8 mouse cellular contexts compared by ENCODE assay signal in genomic region chr2:127335767-127336496, GRCm38 (mm10). TPM values are rescaled to one million over a fixed set of nuclear protein-coding genes. Genes with fewer than 3 reads are reported as not detected.
DNase-seq lines count a peak whose midpoint lies in the region; ATAC-seq and TF ChIP-seq lines count a peak whose summit lies in the region.

Gene Dusp2 (plus strand): TSS chr2:127336159.

- DNase-seq in CD8-positive naive resting alpha-beta T cell, adult 2 months (ENCODE audit: low read depth in 2 of 2, low spot score in 2 of 2) = peak; percentile 97 to 99
- peak; percentile 95 for DNase-seq in c-Kit-positive CD71-negative TER-119-negative erythroid progenitor cells, embryonic 14.5 days (ENCODE audit: low read depth)
- peak; percentile 64 for DNase-seq in forebrain, embryonic 14.5 days (ENCODE audit: low spot score)
- peak; percentile 79 to 81 for DNase-seq in heart, postnatal 14 days
- DNase-seq in layer of hippocampus, adult 11-12 months (ENCODE audit: low spot score) = peak; percentile 54
- DNase-seq in lung, adult 18-20 months = peak; percentile 81 to 83
- peak; percentile 63 for DNase-seq in stomach, postnatal 0 days (ENCODE audit: low spot score)

- no peak for TF ChIP-seq EP300 in stomach, postnatal 0 days (optimal IDR thresholded peaks at IDR 0.05)

- H3K4me1 ChIP-seq in forebrain, embryonic 14.5 days (ENCODE audit: control insufficient read depth, insufficient read depth, low read length) = no peaks in the 10 kb centered on the region
- peaks cover 12% of the 10 kb centered on the region for H3K4me1 ChIP-seq in neural tube, embryonic 13.5 days (replicated peaks)
- H3K4me1 ChIP-seq in stomach, postnatal 0 days (replicated peaks; ENCODE audit: control insufficient read depth, insufficient read depth) = 0 out of 2 replicates have a peak, but pooled peaks cover 2% of the 10 kb centered on the region

- under 1% methylated on average over 43 of the region's 76 CpGs for WGBS in forebrain, embryonic 14.5 days
- WGBS in neural tube, embryonic 13.5 days = under 1% methylated on average over 72 of the region's 76 CpGs
- under 1% methylated on average over 60 of the region's 76 CpGs for WGBS in stomach, postnatal 0 days

- H3K4me2 ChIP-seq in forebrain, embryonic 14.5 days (ENCODE audit: low read length) = peak within 1 kb of the TSS; percentile 86
- peak within 1 kb of the TSS; percentile 85 for H3K4me2 ChIP-seq in neural tube, embryonic 13.5 days
- peak within 1 kb of the TSS; percentile 82 for H3K4me2 ChIP-seq in stomach, postnatal 0 days (replicated peaks; ENCODE audit: low read depth)

- H3K27me3 ChIP-seq in forebrain, embryonic 14.5 days (replicated peaks; ENCODE audit: control insufficient read depth, insufficient read depth, low read length) = peaks cover 17% of the 10 kb centered on the region
- H3K27me3 ChIP-seq in neural tube, embryonic 13.5 days = peaks cover 57% of the 10 kb centered on the region
- peaks cover 3% of the 10 kb centered on the region; the same call in 1 of the 2 replicates for H3K27me3 ChIP-seq in stomach, postnatal 0 days (ENCODE audit: control insufficient read depth, insufficient read depth, low read length)

- no peak for TF ChIP-seq CTCF in stomach, postnatal 0 days (IDR thresholded peaks at IDR 0.05; ENCODE audit: low read depth)

- peak within 1 kb of the TSS; percentile 59 for H3K9ac ChIP-seq in forebrain, embryonic 14.5 days (ENCODE audit: low read length)
- peak within 1 kb of the TSS; percentile 76 for H3K9ac ChIP-seq in neural tube, embryonic 13.5 days
- H3K9ac ChIP-seq in stomach, postnatal 0 days (ENCODE audit: low read length) = peak within 1 kb of the TSS; percentile 57

- no peaks in the 10 kb centered on the region for H3K9me3 ChIP-seq in forebrain, embryonic 14.5 days (replicated peaks; ENCODE audit: control insufficient read depth, low read length)
- no peaks in the 10 kb centered on the region for H3K9me3 ChIP-seq in neural tube, embryonic 13.5 days
- no peaks in the 10 kb centered on the region for H3K9me3 ChIP-seq in stomach, postnatal 0 days (ENCODE audit: control insufficient read depth, low read length)

- intact Hi-C loops in heart, postnatal 14 days (cut with DNase I) = no loop called here

- no peaks in the 10 kb centered on the region for H3K36me3 ChIP-seq in forebrain, embryonic 14.5 days (ENCODE audit: control insufficient read depth, insufficient read depth, low read length)
- no peaks in the 10 kb centered on the region for H3K36me3 ChIP-seq in neural tube, embryonic 13.5 days
- no peaks in the 10 kb centered on the region for H3K36me3 ChIP-seq in stomach, postnatal 0 days (ENCODE audit: control insufficient read depth, insufficient read depth, low read length)

- peak within 1 kb of the TSS; percentile 44 for H3K4me3 ChIP-seq in forebrain, embryonic 14.5 days (ENCODE audit: low read depth, low read length)
- H3K4me3 ChIP-seq in neural tube, embryonic 13.5 days = peak within 1 kb of the TSS; percentile 54
- peak within 1 kb of the TSS; percentile 51 for H3K4me3 ChIP-seq in stomach, postnatal 0 days (ENCODE audit: low read depth, low read length)

- ATAC-seq in forebrain, embryonic 14.5 days = peak; percentile 86
- ATAC-seq in neural tube, embryonic 13.5 days (ENCODE audit: low read depth) = peak; percentile 84
- ATAC-seq in stomach, postnatal 0 days (ENCODE audit: low FRiP score, low TSS enrichment) = peak; percentile 71

- H3K27ac ChIP-seq in forebrain, embryonic 14.5 days (ENCODE audit: low read depth, low read length) = no peak within 1 kb of the TSS
- H3K27ac ChIP-seq in neural tube, embryonic 13.5 days (replicated peaks) = no peak within 1 kb of the TSS
- 0 out of 2 replicates have a peak within 1 kb of the TSS, but pooled peaks have one; percentile 35 for H3K27ac ChIP-seq in stomach, postnatal 0 days (replicated peaks)

RNA-seq across cellular contexts. Expression of gene Dusp2, which starts in this region (rescaled TPM):
- polyA plus RNA-seq in forebrain, embryonic 14.5 days (2014; fragmentation: Nextera tagmentation; extraction: Ambion mirVana) = 5.6 and 7.4 TPM in 2 replicates
- 1 to 10 TPM; 1.0 to 4.0 TPM for total RNA-seq in heart, postnatal 14 days (2021)
- polyA plus RNA-seq in neural tube, embryonic 13.5 days (2015; fragmentation: Nextera tagmentation; extraction: Ambion mirVana) = 7.5 and 9.1 TPM in 2 replicates
- 2.6 and 3.2 TPM in 2 replicates for polyA plus RNA-seq in stomach, postnatal 0 days (2015; fragmentation: Nextera tagmentation; extraction: Ambion mirVana)
